12 mouse cellular contexts compared by ENCODE assay signal in the genomic region with DNA sequence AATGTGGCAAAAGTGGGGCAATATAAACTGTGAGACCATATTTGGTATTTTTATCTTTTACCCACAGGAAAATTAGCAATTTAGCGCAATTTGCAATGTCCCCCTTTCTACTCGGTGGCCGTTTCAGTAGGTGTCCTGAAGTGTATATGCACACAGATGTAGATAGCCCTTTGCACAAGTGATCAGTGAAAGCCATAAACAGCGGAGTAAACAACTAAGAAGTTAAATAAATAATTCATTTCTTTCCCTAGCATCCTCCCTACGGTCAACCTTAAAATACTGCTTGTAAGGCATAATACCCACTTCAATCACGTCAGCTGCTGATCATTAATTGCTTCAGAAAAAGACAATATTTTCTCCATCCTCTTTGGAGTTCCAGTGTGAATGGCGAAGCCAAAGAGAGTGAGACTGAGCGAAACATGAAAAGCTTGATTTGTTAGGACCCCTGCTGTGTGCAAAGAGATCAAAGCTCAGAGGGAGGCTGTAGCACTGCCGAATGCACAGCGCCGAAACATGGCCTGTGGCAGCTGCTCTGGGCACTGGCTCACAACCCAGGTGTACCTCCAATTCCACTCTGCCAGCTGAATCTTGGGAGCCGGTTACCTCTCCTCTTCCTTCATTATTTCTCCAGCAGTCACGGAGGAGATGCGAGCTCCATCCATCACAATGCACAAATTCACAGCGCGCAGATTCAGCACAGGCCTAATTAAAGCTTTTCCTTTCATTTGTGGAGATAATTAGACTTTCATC.
DNase-seq lines count a peak whose midpoint lies in the region; ATAC-seq lines count a peak whose summit lies in the region.
"Had no signal": no experiment of that assay in that cellular context is flagged by ENCODE, and none has a peak within 500 bp of the region (broad histone marks: within the 10 kb centered on the region; RNA-seq: fewer than 3 reads in every experiment).

No protein-coding gene starts in this region.

- H3K4me3 ChIP-seq in embryonic facial prominence, embryonic 11.5 days (ENCODE audit: low read depth, low read length): no peak overlapping the region
- H3K4me3 ChIP-seq in hindbrain, embryonic 13.5 days: peak overlapping the region; percentile 20
- no peak overlapping the region for H3K4me3 ChIP-seq in midbrain, embryonic 14.5 days (replicated peaks; ENCODE audit: low read depth, low read length)
- H3K4me3 ChIP-seq: liver, embryonic 15.5 days had no signal

- intact Hi-C loops in gastrocnemius, postnatal 36 days (cut with DNase I): no loop called here

- H3K4me2 ChIP-seq in embryonic facial prominence, embryonic 11.5 days (ENCODE audit: low read depth, low read length): no peak overlapping the region
- peak overlapping the region; percentile 44 for H3K4me2 ChIP-seq in hindbrain, embryonic 13.5 days
- H3K4me2 ChIP-seq in midbrain, embryonic 14.5 days (ENCODE audit: low read length): peak overlapping the region; percentile 45
- H3K4me2 ChIP-seq: liver, embryonic 15.5 days had no signal

- H3K4me1 ChIP-seq in embryonic facial prominence, embryonic 11.5 days (ENCODE audit: control insufficient read depth, insufficient read depth, low read length): no peaks in the 10 kb centered on the region
- H3K4me1 ChIP-seq in hindbrain, embryonic 13.5 days (replicated peaks): peaks cover 20% of the 10 kb centered on the region
- peaks cover 15% of the 10 kb centered on the region for H3K4me1 ChIP-seq in midbrain, embryonic 14.5 days (ENCODE audit: control insufficient read depth, insufficient read depth, low read length)
- H3K4me1 ChIP-seq: liver, embryonic 15.5 days had no signal

- DNase-seq in brain, adult 2 months (ENCODE audit: low read depth, low spot score): peak; percentile 31
- peak; percentile 20 for DNase-seq in embryonic facial prominence, embryonic 11.5 days (ENCODE audit: low spot score)
- DNase-seq in midbrain, embryonic 14.5 days: peak; percentile 84
- DNase-seq in B cell, adult 2 months: no peak
- no peak for DNase-seq in spleen, adult 18-20 months
- DNase-seq in gastrocnemius, postnatal 36 days: no peak
- DNase-seq in gastrocnemius, adult 8-10 months (ENCODE audit: low spot score in 2 of 2): no peak
- DNase-seq: adrenal gland, postnatal 10 days; cerebellum, adult 8-10 months; heart, postnatal 14 days had no signal

- H3K9ac ChIP-seq in embryonic facial prominence, embryonic 11.5 days (replicated peaks; ENCODE audit: low read length): no peak overlapping the region
- H3K9ac ChIP-seq in hindbrain, embryonic 13.5 days: peak overlapping the region; percentile 15; the same call in 1 of the 2 replicates
- H3K9ac ChIP-seq in midbrain, embryonic 14.5 days (replicated peaks; ENCODE audit: low read length): no peak overlapping the region; the same call in 1 of the 2 replicates
- H3K9ac ChIP-seq: liver, embryonic 15.5 days had no signal

- peak; percentile 73 for ATAC-seq in embryonic facial prominence, embryonic 11.5 days (replicated peaks; ENCODE audit: insufficient number of reproducible peaks, low FRiP score, low TSS enrichment, low read depth)
- ATAC-seq in hindbrain, embryonic 13.5 days (ENCODE audit: low FRiP score): peak; percentile 91
- peak; percentile 84 for ATAC-seq in midbrain, embryonic 14.5 days (ENCODE audit: low FRiP score, low TSS enrichment)

- 37% methylated on average over 16 of the region's 16 CpGs for WGBS in embryonic facial prominence, embryonic 11.5 days
- 18% methylated on average over 16 of the region's 16 CpGs for WGBS in hindbrain, embryonic 13.5 days
- 12% methylated on average over 16 of the region's 16 CpGs for WGBS in midbrain, embryonic 14.5 days

- no peak overlapping the region for H3K27ac ChIP-seq in embryonic facial prominence, embryonic 11.5 days (replicated peaks; ENCODE audit: low read depth, low read length)
- peak overlapping the region; percentile 80 for H3K27ac ChIP-seq in hindbrain, embryonic 13.5 days
- H3K27ac ChIP-seq in midbrain, embryonic 14.5 days (replicated peaks; ENCODE audit: low read depth, low read length): peak overlapping the region; percentile 81
- H3K27ac ChIP-seq: liver, embryonic 15.5 days had no signal

- no peaks in the 10 kb centered on the region for H3K27me3 ChIP-seq in embryonic facial prominence, embryonic 11.5 days (ENCODE audit: control insufficient read depth, insufficient read depth, low read length)
- H3K27me3 ChIP-seq in hindbrain, embryonic 13.5 days: no peaks in the 10 kb centered on the region
- H3K27me3 ChIP-seq in midbrain, embryonic 14.5 days (ENCODE audit: control insufficient read depth, insufficient read depth, low read length): no peaks in the 10 kb centered on the region
- H3K27me3 ChIP-seq: liver, embryonic 15.5 days had no signal

- H3K9me3 ChIP-seq in embryonic facial prominence, embryonic 11.5 days (replicated peaks; ENCODE audit: control insufficient read depth, low read length): no peaks in the 10 kb centered on the region
- H3K9me3 ChIP-seq in hindbrain, embryonic 13.5 days: no peaks in the 10 kb centered on the region
- no peaks in the 10 kb centered on the region for H3K9me3 ChIP-seq in midbrain, embryonic 14.5 days (ENCODE audit: control insufficient read depth, low read length)
- H3K9me3 ChIP-seq: liver, embryonic 15.5 days had no signal

- no peaks in the 10 kb centered on the region for H3K36me3 ChIP-seq in embryonic facial prominence, embryonic 11.5 days (replicated peaks; ENCODE audit: control insufficient read depth, insufficient read depth, low read depth, low read length)
- no peaks in the 10 kb centered on the region for H3K36me3 ChIP-seq in hindbrain, embryonic 13.5 days
- no peaks in the 10 kb centered on the region for H3K36me3 ChIP-seq in midbrain, embryonic 14.5 days (ENCODE audit: control insufficient read depth, insufficient read depth, low read length)
- H3K36me3 ChIP-seq: liver, embryonic 15.5 days had no signal

Comparison
In these comparisons a context has a peak if more than half of its experiments do, and no peak if none do; other contexts are left out.
1. DNase-seq: peak in brain, adult 2 months (single experiment), embryonic facial prominence, embryonic 11.5 days (single experiment) and midbrain, embryonic 14.5 days (single experiment); none in B cell, adult 2 months (0 of 2), spleen, adult 18-20 months (0 of 2), gastrocnemius, postnatal 36 days (0 of 2) and gastrocnemius, adult 8-10 months (0 of 2).
2. Peak in every context shown above with its lines, with median percentiles within 50 percentile points of each other: ATAC-seq.